22 mouse cellular contexts compared by ENCODE assay signal in the genomic region with DNA sequence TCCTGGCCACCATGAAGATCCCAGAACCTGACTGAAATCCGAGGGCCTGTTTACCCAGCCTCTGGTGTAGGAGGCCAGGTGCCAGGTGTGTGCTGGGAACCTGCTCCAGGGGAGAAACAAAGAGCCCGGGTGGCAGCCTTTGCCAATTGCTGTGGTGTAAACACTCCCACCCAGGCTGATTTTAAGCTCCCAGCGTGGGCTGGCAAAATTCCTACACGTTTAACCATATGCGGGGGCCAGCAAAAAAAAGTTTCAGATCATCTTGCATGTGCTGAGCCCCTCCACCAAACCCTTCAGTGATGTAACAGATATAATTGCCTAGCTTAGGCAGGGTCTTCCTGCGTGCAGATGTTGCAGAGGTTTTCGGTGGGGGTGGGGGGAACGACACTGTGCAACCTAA. TPM values are rescaled to one million over a fixed set of nuclear protein-coding genes. Genes with fewer than 3 reads are reported as not detected.
A peak's percentile ranks its signal among the peaks of the same experiment; 100 is the strongest.
DNase-seq lines count a peak whose midpoint lies in the region; ATAC-seq lines count a peak whose summit lies in the region.
"Had no signal": no experiment of that assay in that cellular context is flagged by ENCODE, and none has a peak within 500 bp of the region (broad histone marks: within the 10 kb centered on the region; RNA-seq: fewer than 3 reads in every experiment).

No protein-coding gene starts in this region.

- H3K27me3 ChIP-seq in stomach, embryonic 15.5 days (replicated peaks): no peaks in the 10 kb centered on the region
- H3K27me3 ChIP-seq: embryonic facial prominence, embryonic 15.5 days; hindbrain, embryonic 13.5 days had no signal

- peaks cover 30% of the 10 kb centered on the region for H3K4me1 ChIP-seq in stomach, embryonic 15.5 days

- 51% methylated on average over 8 of the region's 8 CpGs for WGBS in stomach, embryonic 15.5 days

- H3K27ac ChIP-seq in stomach, embryonic 15.5 days: peak overlapping the region; percentile 32; the same call in 1 of the 2 replicates
- H3K27ac ChIP-seq: embryonic facial prominence, embryonic 15.5 days; forebrain, embryonic 10.5 days; gastrocnemius, adult 2 months; heart, embryonic 10.5 days; hindbrain, embryonic 13.5 days had no signal

- H3K4me2 ChIP-seq in stomach, embryonic 15.5 days: no peak overlapping the region
- H3K4me2 ChIP-seq: embryonic facial prominence, embryonic 15.5 days; hindbrain, embryonic 13.5 days had no signal

- DNase-seq in heart, adult 11 months: peak; percentile 83
- no peak for DNase-seq in heart, postnatal 14 days
- DNase-seq in testis, postnatal 10 days (ENCODE audit: low spot score): peak; percentile 38
- DNase-seq in testis, postnatal 14 days (ENCODE audit: low spot score): no peak
- no peak for DNase-seq in spleen, adult 12 weeks (ENCODE audit: low spot score)
- no peak for DNase-seq in left cerebral cortex, adult 8-10 months (ENCODE audit: low spot score in 2 of 2)
- DNase-seq: adrenal gland, postnatal 10 days; cerebellum, adult 11 months; cerebellum, adult 8-10 months; cerebellum, postnatal 14 days; embryo, embryonic 11 days; gastrocnemius, adult 2 months; gastrocnemius, postnatal 36 days; heart, postnatal 10 days had no signal

- no peak overlapping the region for H3K9ac ChIP-seq in stomach, embryonic 15.5 days
- H3K9ac ChIP-seq: embryonic facial prominence, embryonic 15.5 days; hindbrain, embryonic 13.5 days had no signal

- no peaks in the 10 kb centered on the region for H3K9me3 ChIP-seq in stomach, embryonic 15.5 days
- H3K9me3 ChIP-seq: embryonic facial prominence, embryonic 15.5 days; forebrain, embryonic 10.5 days; heart, embryonic 10.5 days; hindbrain, embryonic 13.5 days had no signal

- no peaks in the 10 kb centered on the region for H3K36me3 ChIP-seq in stomach, embryonic 15.5 days
- H3K36me3 ChIP-seq: embryonic facial prominence, embryonic 15.5 days; heart, embryonic 10.5 days; hindbrain, embryonic 13.5 days had no signal

- ATAC-seq in stomach, embryonic 15.5 days (ENCODE audit: insufficient read depth, low FRiP score, low read depth): no peak
- ATAC-seq: forebrain, embryonic 14.5 days had no signal

- intact Hi-C loops in heart, postnatal 14 days (cut with DNase I): loop anchor here (2.0 kb wide), 1 partner anchor 14 kb away; no protein-coding TSS in a partner anchor

- no peak overlapping the region for H3K4me3 ChIP-seq in stomach, embryonic 15.5 days (replicated peaks)
- H3K4me3 ChIP-seq: embryonic facial prominence, embryonic 15.5 days; erythroblast, embryonic 14.5 days; forebrain, embryonic 10.5 days; gastrocnemius, adult 2 months; heart, embryonic 10.5 days; hindbrain, embryonic 13.5 days had no signal

RNA-seq across cellular contexts. Expression of a gene that starts 4.9 kb away (rescaled TPM):
- 10 to 100 TPM; 15.5 to 17.1 TPM for total RNA-seq in heart, postnatal 14 days (2021)
- 18.4 and 19.8 TPM in 2 replicates for polyA plus RNA-seq in stomach, embryonic 15.5 days (2015; fragmentation: Nextera tagmentation; extraction: Ambion mirVana)
- total RNA-seq in left cerebral cortex, adult 8-10 months (2022): 10 to 100 TPM; 16.2 to 17.6 (median 17.2) TPM
- total RNA-seq: MEL had no signal
- polyA plus RNA-seq: erythroblast, embryonic 14.5 days had no signal

Comparison
In these comparisons a context has a peak if more than half of its experiments do, and no peak if none do; other contexts are left out.
1. DNase-seq: peak in heart, adult 11 months (single experiment) and testis, postnatal 10 days (single experiment); none in heart, postnatal 14 days (0 of 2), testis, postnatal 14 days (single experiment), spleen, adult 12 weeks (single experiment) and left cerebral cortex, adult 8-10 months (0 of 2).